Mouse (Mus musculus) limb, embryonic 14.5 days (tissue): ENCODE measurements around the gene Ddah1. TPM values are rescaled to one million over a fixed set of nuclear protein-coding genes. Genes with fewer than 3 reads are reported as not detected.

Source experiments
- ATAC-seq: fragments of 200-750 bp; cut with Nextera tagmentation; 2 replicates; pipeline ENCODE4 v1.8.0; 2017; ENCODE audit warnings: low read depth, moderate number of reproducible peaks, moderate TSS enrichment; ENCODE audit not compliant: low FRiP score
- DNase-seq: peaks from one replicate; pipeline ENCODE4 v3.0.0-alpha.2; 2015; ENCODE audit warnings: low spot score
- H3K27ac ChIP-seq: fragments of 300-500 bp; sonication (generic); replicated peaks from 2 replicates; pipeline ENCODE4 v1.5.1; 2014; ENCODE audit warnings: low read depth, mild to moderate bottlenecking, low read length, moderate library complexity, mixed read lengths
- H3K27me3 ChIP-seq: fragments of 300-500 bp; sonication (generic); 2 replicates; pipeline ENCODE4 v1.6.1; 2014; ENCODE audit warnings: low read length, mixed read lengths; ENCODE audit not compliant: control insufficient read depth, insufficient read depth
- H3K36me3 ChIP-seq: fragments of 300-500 bp; sonication (generic); 2 replicates; pipeline ENCODE4 v1.6.1; 2014; ENCODE audit warnings: mild to moderate bottlenecking, low read length, moderate library complexity, mixed read lengths; ENCODE audit not compliant: control insufficient read depth, insufficient read depth
- H3K4me1 ChIP-seq: fragments of 300-500 bp; sonication (generic); 2 replicates; pipeline ENCODE4 v1.6.1; 2014; ENCODE audit warnings: antibody characterized with exemption, low read length, mixed read lengths; ENCODE audit not compliant: control insufficient read depth, insufficient read depth
- H3K4me2 ChIP-seq: fragments of 300-500 bp; sonication (generic); replicated peaks from 2 replicates; pipeline ENCODE4 v1.6.1; 2014; ENCODE audit warnings: low read depth, mild to moderate bottlenecking, low read length, moderate library complexity; ENCODE audit not compliant: severe bottlenecking
- H3K4me3 ChIP-seq: fragments of 300-500 bp; sonication (generic); replicated peaks from 2 replicates; pipeline ENCODE4 v1.5.1; 2014; ENCODE audit warnings: low read length
- H3K9ac ChIP-seq: fragments of 300-500 bp; sonication (generic); 2 replicates; pipeline ENCODE4 v1.6.1; 2014; ENCODE audit warnings: mild to moderate bottlenecking, low read depth, low read length, moderate library complexity; ENCODE audit not compliant: severe bottlenecking
- H3K9me3 ChIP-seq: fragments of 300-500 bp; sonication (generic); 2 replicates; pipeline ENCODE4 v1.6.1; 2016; ENCODE audit warnings: low read length; ENCODE audit not compliant: control insufficient read depth
- POLR2A ChIP-seq: fragments of 200-500 bp; IDR thresholded peaks from 2 replicates; pipeline ENCODE4 v1.8.0; 2012; ENCODE audit warnings: inconsistent platforms, mild to moderate bottlenecking, moderate library complexity, borderline replicate concordance; ENCODE audit not compliant: insufficient read depth, insufficient read length; ENCODE audit errors: extremely low read depth
- WGBS: fragments of 180-500 bp; shearing (Covaris S2); extraction: QIAGEN DNeasy Blood & Tissue Kit; methylation state at CpG from one replicate; pipeline ENCODE4 v1.1.7; 2014; 5-methylcytosine and 5-hydroxymethylcytosine counted together
- polyA plus RNA-seq, 2 experiments: library from polyadenylated mRNA; depleted of rRNA in 1 of 2; stranded (reverse) in 1 of 2; unstranded in 1 of 2; fragments of >200 nt; fragmentation: Nextera tagmentation in 1 of 2; extraction: Ambion mirVana in 1 of 2; gene quantifications; 2 replicates each; pipeline versions ENCODE4 v1.2.1 to v1.2.3; 2012 to 2014

Gene Ddah1
- polyA plus RNA-seq, 2 experiments, result 32.2 to 48.2 TPM

GRCm38 (mm10) chr3:145729531-145729930 lies 28.9 kb upstream of the Ddah1 start:
- no peaks in the 10 kb centered on the region for H3K9me3 ChIP-seq
- H3K4me2 ChIP-seq, result no peak overlapping the region
- no peak for DNase-seq
- H3K27ac ChIP-seq, result no peak overlapping the region
- H3K4me3 ChIP-seq, result no peak overlapping the region
- 0 out of 2 replicates have a peak, but pooled peaks cover 5% of the 10 kb centered on the region for H3K4me1 ChIP-seq
- H3K27me3 ChIP-seq, result no peaks in the 10 kb centered on the region
- no peak for ATAC-seq
- WGBS, result 59% methylated on average over 4 of the region's 4 CpGs
- no peak overlapping the region for H3K9ac ChIP-seq
- H3K36me3 ChIP-seq, result no peaks in the 10 kb centered on the region
- TF ChIP-seq POLR2A, result no peak

DNA sequence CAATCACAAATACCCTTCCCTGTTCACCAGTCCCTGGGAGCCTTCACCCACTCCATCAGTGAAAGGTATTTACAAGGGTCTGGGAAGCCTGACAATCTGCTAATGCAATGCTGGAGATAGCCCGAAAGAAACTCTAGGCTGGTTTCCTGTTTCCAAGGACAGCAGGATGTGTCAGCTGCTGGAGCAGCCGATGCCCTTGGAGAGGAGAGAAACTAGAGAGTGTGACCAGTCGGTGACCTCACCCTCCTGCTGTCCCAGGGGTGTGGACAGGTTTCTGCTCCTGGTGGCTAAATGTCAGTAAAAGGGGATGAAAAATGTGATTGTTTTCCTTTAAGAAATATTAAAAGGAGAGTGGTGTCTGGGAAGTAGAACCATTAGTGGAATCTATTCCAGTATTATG lies 28.4 kb upstream of the Ddah1 start:
- DNase-seq (no peak), ATAC-seq (no peak)
- H3K9ac ChIP-seq, result no peak overlapping the region
- H3K4me1 ChIP-seq, result 0 out of 2 replicates have a peak, but pooled peaks cover 5% of the 10 kb centered on the region
- H3K9me3 ChIP-seq, result no peaks in the 10 kb centered on the region
- no peaks in the 10 kb centered on the region for H3K36me3 ChIP-seq
- no peak overlapping the region for H3K4me3 ChIP-seq
- WGBS, result 11% methylated on average over 3 of the region's 3 CpGs
- no peak overlapping the region for H3K4me2 ChIP-seq
- no peak for TF ChIP-seq POLR2A
- H3K27me3 ChIP-seq, result no peaks in the 10 kb centered on the region
- H3K27ac ChIP-seq, result no peak overlapping the region

GRCm38 (mm10) chr3:145734857-145735256 lies 23.6 kb upstream of the Ddah1 start:
- Histone ChIP-seq H3K9ac (no peak overlapping the region), H3K4me2 (no peak overlapping the region), H3K4me1 (0 out of 2 replicates have a peak, but pooled peaks cover 4% of the 10 kb centered on the region), H3K36me3 (no peaks in the 10 kb centered on the region), H3K27ac (no peak overlapping the region), H3K9me3 (no peaks in the 10 kb centered on the region), H3K27me3 (no peaks in the 10 kb centered on the region), H3K4me3 (no peak overlapping the region)
- DNase-seq (no peak), ATAC-seq (no peak)
- 82% methylated on average over 8 of the region's 8 CpGs for WGBS
- TF ChIP-seq POLR2A, result no peak

GRCm38 (mm10) chr3:145736562-145736961 lies 21.9 kb upstream of the Ddah1 start:
- no peaks in the 10 kb centered on the region for H3K36me3 ChIP-seq
- 60% methylated on average over 5 of the region's 5 CpGs for WGBS
- no peaks in the 10 kb centered on the region for H3K9me3 ChIP-seq
- H3K4me2 ChIP-seq, result no peak overlapping the region
- no peak overlapping the region for H3K4me3 ChIP-seq
- no peak for TF ChIP-seq POLR2A
- H3K27ac ChIP-seq, result no peak overlapping the region
- ATAC-seq (no peak), DNase-seq (no peak)
- H3K4me1 ChIP-seq, result no peaks in the 10 kb centered on the region
- no peaks in the 10 kb centered on the region for H3K27me3 ChIP-seq
- no peak overlapping the region for H3K9ac ChIP-seq

DNA sequence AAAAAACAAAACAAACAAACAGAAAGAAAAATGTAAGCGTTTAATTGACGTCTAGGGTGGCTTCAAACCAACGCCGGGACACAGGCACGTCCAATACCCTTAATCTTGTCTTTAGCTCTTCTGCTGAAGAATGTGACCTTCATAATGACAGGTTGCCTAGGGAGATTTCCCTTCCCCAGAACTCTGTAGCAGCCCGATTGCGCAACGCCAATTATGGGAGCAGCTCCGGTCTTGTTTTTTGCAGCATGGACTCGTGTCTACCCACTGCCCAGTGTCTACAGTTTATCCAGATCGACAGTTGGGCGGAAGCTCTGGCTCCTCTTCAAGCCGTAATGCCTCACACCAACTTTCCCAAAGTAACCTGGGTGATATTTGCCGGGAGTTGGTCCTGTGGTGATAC lies 19.8 kb upstream of the Ddah1 start:
- Histone ChIP-seq H3K27me3 (no peaks in the 10 kb centered on the region), H3K4me3 (no peak overlapping the region), H3K9ac (no peak overlapping the region), H3K4me2 (no peak overlapping the region), H3K27ac (no peak overlapping the region), H3K9me3 (no peaks in the 10 kb centered on the region), H3K4me1 (0 out of 2 replicates have a peak, but pooled peaks cover 2% of the 10 kb centered on the region), H3K36me3 (no peaks in the 10 kb centered on the region)
- ATAC-seq, result no peak
- no peak for TF ChIP-seq POLR2A
- no peak for DNase-seq
- WGBS, result 85% methylated on average over 14 of the region's 14 CpGs

GRCm38 (mm10) chr3:145739904-145740303 lies 18.6 kb upstream of the Ddah1 start:
- TF ChIP-seq POLR2A, result no peak
- DNase-seq (no peak), ATAC-seq (no peak)
- H3K27ac ChIP-seq, result no peak overlapping the region
- H3K9me3 ChIP-seq, result no peaks in the 10 kb centered on the region
- no peaks in the 10 kb centered on the region for H3K36me3 ChIP-seq
- 48% methylated on average over 7 of the region's 7 CpGs for WGBS
- H3K9ac ChIP-seq, result no peak overlapping the region
- H3K4me2 ChIP-seq, result no peak overlapping the region
- H3K27me3 ChIP-seq, result no peaks in the 10 kb centered on the region
- no peak overlapping the region for H3K4me3 ChIP-seq
- H3K4me1 ChIP-seq, result 0 out of 2 replicates have a peak, but pooled peaks cover 2% of the 10 kb centered on the region
